Mouse (Mus musculus) CH12.LX (cell line): ENCODE measurements at regions not wholly inside any gene's neighbourhood (a gene's known extent, or its start where the extent isn't known, plus 50 kb on each side); places are given as distances from the start of the nearest gene placed in this dataset.

Experiments used
- DNase-seq: peaks from one replicate; pipeline ENCODE4 v3.0.0-alpha.2; 2013; ENCODE audit errors: extremely low read depth
- H3K27ac ChIP-seq: 2 replicates; pipeline ENCODE4 v1.5.1; 2012; ENCODE audit warnings: low read depth, mild to moderate bottlenecking, control low read depth, moderate library complexity; ENCODE audit not compliant: insufficient read depth
- H3K27me3 ChIP-seq: replicated peaks from 2 replicates; pipeline ENCODE3; 2012; ENCODE audit warnings: inconsistent platforms
- H3K36me3 ChIP-seq, 2 experiments: replicated peaks in 1 of 2; 2 replicates each; pipeline versions ENCODE3 to v1.6.1; 2012; ENCODE audit warnings: inconsistent platforms in 1 of 2, low read length in 1 of 2, mild to moderate bottlenecking in 1 of 2, mixed read lengths in 1 of 2, moderate library complexity in 1 of 2; ENCODE audit not compliant: control insufficient read depth in 1 of 2, insufficient read depth in 1 of 2
- H3K4me1 ChIP-seq, 2 experiments: 2 replicates each; pipeline ENCODE4 v1.6.1; 2012; ENCODE audit warnings: inconsistent platforms in 1 of 2, moderate library complexity in 1 of 2; ENCODE audit not compliant: insufficient read depth in 2 of 2, control insufficient read depth in 1 of 2
- H3K4me2 ChIP-seq: 2 replicates; pipeline ENCODE4 v1.6.1; 2012; ENCODE audit warnings: low read depth, mild to moderate bottlenecking, control low read depth; ENCODE audit not compliant: poor library complexity, insufficient read depth, severe bottlenecking
- H3K4me3 ChIP-seq, 3 experiments: fragments of 150-350 bp in 1 of 3; sonication (generic) in 1 of 3; replicated peaks in 1 of 3; 2 replicates each; pipeline versions ENCODE3 to v1.5.1; 2011 to 2012; ENCODE audit warnings: low read depth in 2 of 3, low read length in 2 of 3, mild to moderate bottlenecking in 2 of 3, moderate library complexity in 2 of 3, control low read depth in 1 of 3, improper control_type of control experiment in 1 of 3, inconsistent platforms in 1 of 3, mixed read lengths in 1 of 3; ENCODE audit not compliant: poor library complexity in 1 of 3
- H3K79me2 ChIP-seq: replicated peaks from 2 replicates; pipeline ENCODE4 v1.6.1; 2012; ENCODE audit warnings: mild to moderate bottlenecking, moderate library complexity; ENCODE audit not compliant: control insufficient read depth, poor library complexity, insufficient read depth, severe bottlenecking; ENCODE audit errors: extremely low read depth
- H3K9ac ChIP-seq: 2 replicates; pipeline ENCODE4 v1.6.1; 2012; ENCODE audit warnings: low read depth, mild to moderate bottlenecking, control low read depth, moderate library complexity; ENCODE audit not compliant: insufficient read depth
- H3K9me3 ChIP-seq: replicated peaks from 2 replicates; pipeline ENCODE3; 2012; ENCODE audit warnings: low read length, inconsistent platforms, mixed read lengths
- E2F4 ChIP-seq: IDR thresholded peaks from 2 replicates; pipeline ENCODE4 v1.6.1; 2011; ENCODE audit warnings: low read depth, low read length, improper control_type of control experiment; ENCODE audit not compliant: insufficient replicate concordance
- ELF1 ChIP-seq: IDR thresholded peaks from 2 replicates; pipeline ENCODE4 v1.6.1; 2014; ENCODE audit warnings: low read depth, mild to moderate bottlenecking, inconsistent platforms, low read length, improper control_type of control experiment
- EP300 ChIP-seq: IDR thresholded peaks from 2 replicates; pipeline ENCODE4 v1.6.1; 2011; ENCODE audit warnings: low read length, improper control_type of control experiment
- GABPA ChIP-seq: IDR thresholded peaks from 2 replicates; pipeline ENCODE4 v1.6.1; 2012; ENCODE audit warnings: low read depth, low read length, improper control_type of control experiment, inconsistent platforms; ENCODE audit not compliant: insufficient replicate concordance
- IRF4 ChIP-seq: IDR thresholded peaks from 2 replicates; pipeline ENCODE4 v1.6.1; 2014; ENCODE audit warnings: low read depth, mild to moderate bottlenecking, inconsistent platforms, low read length, improper control_type of control experiment
- JUND ChIP-seq: conservative IDR thresholded peaks from 2 replicates; pipeline ENCODE4 v1.6.1; 2011; ENCODE audit warnings: low read depth, low read length, improper control_type of control experiment
- KAT2A ChIP-seq: IDR thresholded peaks from 2 replicates; pipeline ENCODE4 v1.6.1; 2012; ENCODE audit warnings: low read length, improper control_type of control experiment, inconsistent platforms; ENCODE audit not compliant: insufficient replicate concordance
- MAZ ChIP-seq: IDR thresholded peaks from 2 replicates; pipeline ENCODE4 v1.6.1; 2012; ENCODE audit warnings: low read depth, mild to moderate bottlenecking, inconsistent platforms, low read length, improper control_type of control experiment, moderate library complexity
- MEF2A ChIP-seq: IDR thresholded peaks from 2 replicates; pipeline ENCODE4 v1.6.1; 2014; ENCODE audit warnings: low read depth, mild to moderate bottlenecking, inconsistent platforms, low read length, improper control_type of control experiment, borderline replicate concordance
- MXI1 ChIP-seq: IDR thresholded peaks from 2 replicates; pipeline ENCODE4 v1.6.1; 2011; ENCODE audit warnings: mild to moderate bottlenecking, low read depth, low read length, improper control_type of control experiment
- NRF1 ChIP-seq: IDR thresholded peaks from 2 replicates; pipeline ENCODE4 v1.6.1; 2014; ENCODE audit warnings: low read depth, mild to moderate bottlenecking, inconsistent platforms, low read length, improper control_type of control experiment, moderate library complexity
- POLR2A ChIP-seq: IDR thresholded peaks from 2 replicates; pipeline ENCODE4 v1.6.1; 2011; ENCODE audit warnings: low read depth, mild to moderate bottlenecking, improper control_type of control experiment, low read length
- POLR2AphosphoS2 ChIP-seq: IDR thresholded peaks from 2 replicates; pipeline ENCODE4 v1.6.1; 2011; ENCODE audit warnings: low read depth, low read length, improper control_type of control experiment
- RAD21 ChIP-seq: IDR thresholded peaks from 2 replicates; pipeline ENCODE4 v1.6.1; 2011; ENCODE audit warnings: low read depth, mild to moderate bottlenecking, low read length, improper control_type of control experiment, moderate library complexity
- USF1 ChIP-seq: IDR thresholded peaks from 2 replicates; pipeline ENCODE4 v1.6.1; 2014; ENCODE audit warnings: low read depth, mild to moderate bottlenecking, inconsistent platforms, low read length, improper control_type of control experiment
- USF2 ChIP-seq: conservative IDR thresholded peaks from 2 replicates; pipeline ENCODE4 v1.6.1; 2011; ENCODE audit warnings: low read depth, low read length, improper control_type of control experiment
- ZC3H11A ChIP-seq: IDR thresholded peaks from 2 replicates; pipeline ENCODE4 v1.6.1; 2012; ENCODE audit warnings: low read depth, mild to moderate bottlenecking, inconsistent platforms, low read length, improper control_type of control experiment
- ZMIZ1 ChIP-seq: IDR thresholded peaks from 2 replicates; pipeline ENCODE4 v1.6.1; 2012; ENCODE audit warnings: low read depth, mild to moderate bottlenecking, inconsistent platforms, low read length, improper control_type of control experiment
- dilution Hi-C: fragments of 300-500 bp; cut with MboI; formaldehyde crosslinking; loops from 2 replicates; pipeline ENCODE4 v1.14.3; 2020; ENCODE audit warnings: low sequenced_read_pairs; ENCODE audit not compliant: extremely low pct_unique_long_range_greater_than_20kb, extremely low pct_ligation_motif_present
- in situ Hi-C: fragments of 300-500 bp; cut with MboI; formaldehyde crosslinking; loops from 3 replicates; pipeline ENCODE4 v1.14.3; 2019; ENCODE audit warnings: low sequenced_read_pairs, low pct_ligation_motif_present, low pct_unique_long_range_greater_than_20kb, mixed read lengths

- no peak for TF ChIP-seq NRF1
- no peak for TF ChIP-seq MXI1
- no peak for TF ChIP-seq E2F4
- TF ChIP-seq KAT2A = no peak
- no peak for TF ChIP-seq ZC3H11A
- no peak for TF ChIP-seq RAD21
- no peak for TF ChIP-seq USF2
- TF ChIP-seq POLR2A = no peak
- TF ChIP-seq, all 38 proteins: peak for 0
- in situ Hi-C loops (no loop called here), dilution Hi-C loops (no loop called here)
- Histone ChIP-seq H3K9ac (no peak overlapping the region), H3K9me3 (no peaks in the 10 kb centered on the region), H3K27ac (no peak overlapping the region), H3K4me1 (no peaks in the 10 kb centered on the region), H3K36me3 (no peaks in the 10 kb centered on the region), H3K79me2 (no peaks in the 10 kb centered on the region), H3K4me3 (no peak overlapping the region), H3K4me2 (no peak overlapping the region), H3K27me3 (no peaks in the 10 kb centered on the region)
- DNase-seq = no peak
Measured at GRCm38 (mm10) chr3:151896320-151896719, 58.9 kb upstream of the Ptgfr start.

GRCm38 (mm10) chr3:151894712-151895111 is 57.3 kb upstream of the Ptgfr start:
- H3K4me1 ChIP-seq = no peaks in the 10 kb centered on the region
- no peak overlapping the region for H3K4me2 ChIP-seq
- dilution Hi-C loops (no loop called here), in situ Hi-C loops (no loop called here)
- no peak for DNase-seq
- no peaks in the 10 kb centered on the region for H3K9me3 ChIP-seq
- H3K27ac ChIP-seq = no peak overlapping the region
- no peak overlapping the region for H3K9ac ChIP-seq
- no peak overlapping the region for H3K4me3 ChIP-seq
- H3K36me3 ChIP-seq = no peaks in the 10 kb centered on the region
- no peak for TF ChIP-seq MEF2A
- TF ChIP-seq EP300 = no peak
- TF ChIP-seq IRF4 = no peak
- no peak for TF ChIP-seq POLR2AphosphoS2
- TF ChIP-seq MAZ = no peak
- no peak for TF ChIP-seq RAD21
- TF ChIP-seq JUND = no peak
- no peak for TF ChIP-seq GABPA
- no peak for TF ChIP-seq ELF1
- no peak for TF ChIP-seq USF1
- TF ChIP-seq ZMIZ1 = no peak
- H3K79me2 ChIP-seq = no peaks in the 10 kb centered on the region
- no peaks in the 10 kb centered on the region for H3K27me3 ChIP-seq
